Mouse (Mus musculus): Measurements from ENCODE around the gene Gm45062.

- TF ChIP-seq CTCF (conservative IDR thresholded peaks at IDR 0.05; ENCODE audit: insufficient read depth, insufficient read length, low read depth, low read length) (no peak), POLR2A (IDR thresholded peaks at IDR 0.05; ENCODE audit: low read depth, low read length) (no peak)
Observed at GRCm38 (mm10) chr6:8393029-8393428, 133.8 kb downstream of the Gm45062 start.
